10 mouse cellular contexts compared by ENCODE assay signal in genomic region chr4:95317821-95318290, GRCm38 (mm10).
DNase-seq lines count a peak whose midpoint lies in the region; ATAC-seq and TF ChIP-seq lines count a peak whose summit lies in the region.
"Had no signal": no experiment of that assay in that cellular context is flagged by ENCODE, and none has a peak within 500 bp of the region (broad histone marks: within the 10 kb centered on the region; RNA-seq: fewer than 3 reads in every experiment).

No protein-coding gene starts in this region.

- H3K9ac ChIP-seq in midbrain, embryonic 16.5 days (ENCODE audit: low read depth, low read length), result no peak overlapping the region
- no peak overlapping the region for H3K9ac ChIP-seq in forebrain, embryonic 11.5 days (ENCODE audit: low read length)
- 0 out of 2 replicates have a peak overlapping the region, but pooled peaks have one; percentile 13 for H3K9ac ChIP-seq in heart, embryonic 16.5 days (ENCODE audit: low read length)
- H3K9ac ChIP-seq in kidney, postnatal 0 days (ENCODE audit: low read depth, low read length), result no peak overlapping the region
- no peak overlapping the region for H3K9ac ChIP-seq in midbrain, embryonic 12.5 days (replicated peaks)

- no peak overlapping the region for H3K4me2 ChIP-seq in midbrain, embryonic 16.5 days (ENCODE audit: low read length)
- H3K4me2 ChIP-seq in forebrain, embryonic 11.5 days (ENCODE audit: low read depth, low read length, severe bottlenecking), result no peak overlapping the region
- 0 out of 2 replicates have a peak overlapping the region, but pooled peaks have one; percentile 19 for H3K4me2 ChIP-seq in heart, embryonic 16.5 days (ENCODE audit: low read depth, low read length)
- no peak overlapping the region for H3K4me2 ChIP-seq in kidney, postnatal 0 days (ENCODE audit: low read length)
- no peak overlapping the region for H3K4me2 ChIP-seq in midbrain, embryonic 12.5 days (replicated peaks)

- ATAC-seq in midbrain, embryonic 16.5 days, result no peak
- peak; percentile 33; the same call in 1 of the 2 replicates for ATAC-seq in forebrain, embryonic 11.5 days (replicated peaks; ENCODE audit: low FRiP score)
- peak; percentile 83 for ATAC-seq in heart, embryonic 16.5 days (replicated peaks; ENCODE audit: extremely low read depth, insufficient read depth, low FRiP score)
- peak; percentile 67 for ATAC-seq in kidney, postnatal 0 days (replicated peaks; ENCODE audit: low FRiP score, low read depth)
- peak; percentile 52; the same call in 1 of the 2 replicates for ATAC-seq in midbrain, embryonic 12.5 days (ENCODE audit: low FRiP score, low read depth)
- ATAC-seq in megakaryocyte-erythroid progenitor cell, adult 5-6 weeks (replicated peaks; ENCODE audit: low FRiP score, low TSS enrichment, poor library complexity, severe bottlenecking), result no peak

- H3K4me1 ChIP-seq in midbrain, embryonic 10.5 days, result peaks cover 14% of the 10 kb centered on the region
- H3K4me1 ChIP-seq in midbrain, embryonic 16.5 days (ENCODE audit: control insufficient read depth, insufficient read depth, low read length), result peaks cover 6% of the 10 kb centered on the region; the same call in 1 of the 2 replicates
- peaks cover 2% of the 10 kb centered on the region; the same call in 1 of the 2 replicates for H3K4me1 ChIP-seq in forebrain, embryonic 11.5 days (replicated peaks; ENCODE audit: control insufficient read depth, insufficient read depth, low read length)
- peaks cover 23% of the 10 kb centered on the region for H3K4me1 ChIP-seq in heart, embryonic 16.5 days (ENCODE audit: control insufficient read depth, insufficient read depth, low read length)
- H3K4me1 ChIP-seq in kidney, postnatal 0 days (replicated peaks; ENCODE audit: insufficient read depth, low read length), result peaks cover 19% of the 10 kb centered on the region; the same call in 1 of the 2 replicates
- peaks cover 18% of the 10 kb centered on the region; the same call in 1 of the 2 replicates for H3K4me1 ChIP-seq in midbrain, embryonic 12.5 days

- H3K9me3 ChIP-seq in midbrain, embryonic 10.5 days (replicated peaks), result no peaks in the 10 kb centered on the region
- no peaks in the 10 kb centered on the region for H3K9me3 ChIP-seq in midbrain, embryonic 16.5 days (replicated peaks; ENCODE audit: control insufficient read depth, low read length, poor library complexity, severe bottlenecking)
- H3K9me3 ChIP-seq in forebrain, embryonic 11.5 days (ENCODE audit: control insufficient read depth, low read length), result no peaks in the 10 kb centered on the region
- no peaks in the 10 kb centered on the region for H3K9me3 ChIP-seq in heart, embryonic 16.5 days (replicated peaks; ENCODE audit: control insufficient read depth, low read length)
- no peaks in the 10 kb centered on the region for H3K9me3 ChIP-seq in kidney, postnatal 0 days (replicated peaks; ENCODE audit: low read length)
- H3K9me3 ChIP-seq in midbrain, embryonic 12.5 days, result no peaks in the 10 kb centered on the region
- H3K9me3 ChIP-seq: G1E had no signal

- no peaks in the 10 kb centered on the region for H3K36me3 ChIP-seq in midbrain, embryonic 10.5 days
- no peaks in the 10 kb centered on the region for H3K36me3 ChIP-seq in midbrain, embryonic 16.5 days (ENCODE audit: control insufficient read depth, insufficient read depth, low read length)
- H3K36me3 ChIP-seq in forebrain, embryonic 11.5 days (ENCODE audit: control insufficient read depth, insufficient read depth, low read length), result no peaks in the 10 kb centered on the region
- H3K36me3 ChIP-seq in heart, embryonic 16.5 days (ENCODE audit: control insufficient read depth, insufficient read depth), result no peaks in the 10 kb centered on the region
- no peaks in the 10 kb centered on the region for H3K36me3 ChIP-seq in kidney, postnatal 0 days (ENCODE audit: insufficient read depth, low read length)
- H3K36me3 ChIP-seq in midbrain, embryonic 12.5 days, result no peaks in the 10 kb centered on the region
- H3K36me3 ChIP-seq: G1E had no signal

- H3K27ac ChIP-seq in midbrain, embryonic 10.5 days (replicated peaks), result peak overlapping the region; percentile 52
- no peak overlapping the region for H3K27ac ChIP-seq in midbrain, embryonic 16.5 days (ENCODE audit: low read length)
- H3K27ac ChIP-seq in forebrain, embryonic 11.5 days (ENCODE audit: low read depth, low read length), result no peak overlapping the region
- H3K27ac ChIP-seq in heart, embryonic 16.5 days (ENCODE audit: low read length), result peak overlapping the region; percentile 77
- H3K27ac ChIP-seq in kidney, postnatal 0 days, result no peak overlapping the region
- H3K27ac ChIP-seq in midbrain, embryonic 12.5 days (replicated peaks), result no peak overlapping the region
- H3K27ac ChIP-seq: layer of hippocampus, adult 2 months had no signal

- H3K27me3 ChIP-seq in midbrain, embryonic 10.5 days (ENCODE audit: low read depth, poor library complexity, severe bottlenecking), result no peaks in the 10 kb centered on the region
- no peaks in the 10 kb centered on the region for H3K27me3 ChIP-seq in midbrain, embryonic 16.5 days (ENCODE audit: control insufficient read depth, insufficient read depth, low read depth, low read length)
- no peaks in the 10 kb centered on the region for H3K27me3 ChIP-seq in forebrain, embryonic 11.5 days (ENCODE audit: control insufficient read depth, insufficient read depth, low read length)
- no peaks in the 10 kb centered on the region for H3K27me3 ChIP-seq in heart, embryonic 16.5 days (ENCODE audit: control insufficient read depth, insufficient read depth, low read length)
- H3K27me3 ChIP-seq in kidney, postnatal 0 days (ENCODE audit: insufficient read depth, low read length), result no peaks in the 10 kb centered on the region
- no peaks in the 10 kb centered on the region for H3K27me3 ChIP-seq in midbrain, embryonic 12.5 days

- peak; percentile 18 for DNase-seq in midbrain, embryonic 10.5 days (ENCODE audit: low spot score)
- DNase-seq in forebrain, embryonic 11.5 days (ENCODE audit: low spot score), result peak; percentile 55
- DNase-seq in kidney, postnatal 0 days (ENCODE audit: low spot score), result peak; percentile 76
- DNase-seq in urinary bladder, postnatal 14 days (ENCODE audit: low spot score), result peak; percentile 75

- 55% methylated on average over 3 of the region's 3 CpGs for WGBS in midbrain, embryonic 10.5 days
- 63% methylated on average over 3 of the region's 3 CpGs for WGBS in midbrain, embryonic 16.5 days
- WGBS in forebrain, embryonic 11.5 days, result 62% methylated on average over 3 of the region's 3 CpGs
- WGBS in heart, embryonic 16.5 days, result 16% methylated on average over 3 of the region's 3 CpGs
- 23% methylated on average over 3 of the region's 3 CpGs for WGBS in kidney, postnatal 0 days
- WGBS in midbrain, embryonic 12.5 days, result 52% methylated on average over 3 of the region's 3 CpGs

- no peak overlapping the region for H3K4me3 ChIP-seq in midbrain, embryonic 10.5 days
- no peak overlapping the region for H3K4me3 ChIP-seq in midbrain, embryonic 16.5 days (ENCODE audit: low read depth, low read length)
- H3K4me3 ChIP-seq in forebrain, embryonic 11.5 days (ENCODE audit: low read depth, low read length), result no peak overlapping the region
- no peak overlapping the region for H3K4me3 ChIP-seq in heart, embryonic 16.5 days (ENCODE audit: low read length)
- H3K4me3 ChIP-seq in kidney, postnatal 0 days (replicated peaks; ENCODE audit: low read depth, low read length), result no peak overlapping the region
- H3K4me3 ChIP-seq in midbrain, embryonic 12.5 days, result no peak overlapping the region
- H3K4me3 ChIP-seq: layer of hippocampus, adult 2 months had no signal

- no peak for TF ChIP-seq CTCF in kidney, postnatal 0 days (IDR thresholded peaks at IDR 0.05; ENCODE audit: low read depth)

Comparison
In these comparisons a context has a peak if more than half of its experiments do, and no peak if none do; other contexts are left out.
1. H3K27ac ChIP-seq: peak in midbrain, embryonic 10.5 days (single experiment) and heart, embryonic 16.5 days (single experiment); none in midbrain, embryonic 16.5 days (single experiment), forebrain, embryonic 11.5 days (single experiment), kidney, postnatal 0 days (single experiment) and midbrain, embryonic 12.5 days (single experiment).
2. ATAC-seq: peak in forebrain, embryonic 11.5 days (single experiment), heart, embryonic 16.5 days (single experiment), kidney, postnatal 0 days (single experiment) and midbrain, embryonic 12.5 days (single experiment); none in midbrain, embryonic 16.5 days (single experiment) and megakaryocyte-erythroid progenitor cell, adult 5-6 weeks (single experiment).
3. DNase-seq: peak in every context shown above with its lines; median percentile 76 in kidney, postnatal 0 days; 75 in urinary bladder, postnatal 14 days; 55 in forebrain, embryonic 11.5 days; 18 in midbrain, embryonic 10.5 days.